8 mouse cellular contexts compared by ENCODE assay signal in the genomic region with DNA sequence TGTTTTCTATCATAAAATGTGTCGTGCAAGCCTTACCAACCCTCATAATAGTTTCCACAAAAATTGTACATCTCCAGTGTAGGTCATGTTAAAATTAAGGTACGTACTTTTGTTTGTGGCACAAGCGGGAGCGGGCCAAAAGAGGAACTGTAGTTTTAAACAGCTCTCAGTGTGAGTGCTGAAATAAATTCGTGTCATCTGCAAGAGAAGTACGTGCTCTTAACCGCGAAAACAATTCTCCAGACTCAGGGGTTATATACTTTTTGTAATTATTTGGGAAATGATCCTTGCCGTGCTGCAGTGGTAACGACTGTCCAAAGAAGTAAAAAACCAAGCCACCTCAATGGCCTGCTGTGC. TPM values are rescaled to one million over a fixed set of nuclear protein-coding genes. Genes with fewer than 3 reads are reported as not detected.
A peak's percentile ranks its signal among the peaks of the same experiment; 100 is the strongest.
DNase-seq lines count a peak whose midpoint lies in the region; ATAC-seq lines count a peak whose summit lies in the region.

No protein-coding gene starts in this region.

- intact Hi-C loops in left cerebral cortex, postnatal 14 days (cut with DNase I) = loop anchor here (10.0 kb wide), 1 partner anchor 140 kb away; a partner anchor contains a TSS

- peaks cover 16% of the 10 kb centered on the region; the same call in 1 of the 2 replicates for H3K36me3 ChIP-seq in kidney, embryonic 14.5 days (ENCODE audit: control insufficient read depth, insufficient read depth, low read length)
- peaks cover 17% of the 10 kb centered on the region for H3K36me3 ChIP-seq in hindbrain, embryonic 15.5 days
- peaks cover 11% of the 10 kb centered on the region; the same call in 1 of the 2 replicates for H3K36me3 ChIP-seq in midbrain, embryonic 14.5 days (ENCODE audit: control insufficient read depth, insufficient read depth, low read length)

- H3K4me2 ChIP-seq in kidney, embryonic 14.5 days (replicated peaks; ENCODE audit: low read depth, low read length) = peak overlapping the region; percentile 60
- H3K4me2 ChIP-seq in hindbrain, embryonic 15.5 days = peak overlapping the region; percentile 74
- peak overlapping the region; percentile 68 for H3K4me2 ChIP-seq in midbrain, embryonic 14.5 days (ENCODE audit: low read length)

- H3K27ac ChIP-seq in kidney, embryonic 14.5 days (ENCODE audit: low read depth, low read length) = peak overlapping the region; percentile 47; the same call in 1 of the 2 replicates
- H3K27ac ChIP-seq in brown adipose tissue, adult 24 weeks (replicated peaks; ENCODE audit: low read depth, low read length) = peak overlapping the region; percentile 44; the same call in 1 of the 2 replicates
- H3K27ac ChIP-seq in hindbrain, embryonic 15.5 days (replicated peaks) = peak overlapping the region; percentile 74; the same call in 1 of the 2 replicates
- 0 out of 2 replicates have a peak overlapping the region, but pooled peaks have one; percentile 45 for H3K27ac ChIP-seq in midbrain, embryonic 14.5 days (replicated peaks; ENCODE audit: low read depth, low read length)

- no peak for DNase-seq in kidney, postnatal 36 days
- no peak for DNase-seq in midbrain, embryonic 14.5 days
- DNase-seq in ovary, postnatal 14 days (ENCODE audit: low spot score) = no peak
- DNase-seq in left cerebral cortex, postnatal 14 days (ENCODE audit: low spot score in 2 of 2) = no peak

- H3K9ac ChIP-seq in kidney, embryonic 14.5 days (ENCODE audit: low read depth, low read length) = peak overlapping the region; percentile 66
- peak overlapping the region; percentile 32 for H3K9ac ChIP-seq in hindbrain, embryonic 15.5 days
- peak overlapping the region; percentile 52 for H3K9ac ChIP-seq in midbrain, embryonic 14.5 days (replicated peaks; ENCODE audit: low read length)

- no peaks in the 10 kb centered on the region for H3K27me3 ChIP-seq in kidney, embryonic 14.5 days (ENCODE audit: control insufficient read depth, insufficient read depth, low read length)
- no peaks in the 10 kb centered on the region for H3K27me3 ChIP-seq in hindbrain, embryonic 15.5 days
- H3K27me3 ChIP-seq in midbrain, embryonic 14.5 days (ENCODE audit: control insufficient read depth, insufficient read depth, low read length) = no peaks in the 10 kb centered on the region

- no peaks in the 10 kb centered on the region for H3K9me3 ChIP-seq in kidney, embryonic 14.5 days (ENCODE audit: control insufficient read depth, low read length)
- H3K9me3 ChIP-seq in hindbrain, embryonic 15.5 days = no peaks in the 10 kb centered on the region
- no peaks in the 10 kb centered on the region for H3K9me3 ChIP-seq in midbrain, embryonic 14.5 days (ENCODE audit: control insufficient read depth, low read length)

- ATAC-seq in kidney, embryonic 14.5 days (ENCODE audit: low FRiP score, low TSS enrichment) = 0 out of 2 replicates have a peak, but pooled peaks have one; percentile 0
- ATAC-seq in hindbrain, embryonic 15.5 days (ENCODE audit: low FRiP score, low read depth) = no peak
- no peak for ATAC-seq in midbrain, embryonic 14.5 days (ENCODE audit: low FRiP score, low TSS enrichment)
- no peak for ATAC-seq in inflammation-experienced regulatory T-cells, adult 6 months

- H3K4me1 ChIP-seq in kidney, embryonic 14.5 days (ENCODE audit: control insufficient read depth, insufficient read depth, low read length) = peaks cover 5% of the 10 kb centered on the region
- no peaks in the 10 kb centered on the region for H3K4me1 ChIP-seq in brown adipose tissue, adult 24 weeks (ENCODE audit: control insufficient read depth, insufficient read depth, insufficient read length, low read length)
- peaks cover 9% of the 10 kb centered on the region for H3K4me1 ChIP-seq in hindbrain, embryonic 15.5 days (replicated peaks)
- no peaks in the 10 kb centered on the region for H3K4me1 ChIP-seq in midbrain, embryonic 14.5 days (ENCODE audit: control insufficient read depth, insufficient read depth, low read length)

- 25% methylated on average over 10 of the region's 10 CpGs for WGBS in kidney, embryonic 14.5 days
- 29% methylated on average over 10 of the region's 10 CpGs for WGBS in hindbrain, embryonic 15.5 days
- 27% methylated on average over 10 of the region's 10 CpGs for WGBS in midbrain, embryonic 14.5 days

- peak overlapping the region; percentile 68 for H3K4me3 ChIP-seq in kidney, embryonic 14.5 days (ENCODE audit: low read length)
- peak overlapping the region; percentile 66 for H3K4me3 ChIP-seq in brown adipose tissue, adult 24 weeks (ENCODE audit: insufficient read depth, low read depth, low read length)
- H3K4me3 ChIP-seq in hindbrain, embryonic 15.5 days = peak overlapping the region; percentile 51
- peak overlapping the region; percentile 40 for H3K4me3 ChIP-seq in midbrain, embryonic 14.5 days (replicated peaks; ENCODE audit: low read depth, low read length)

RNA-seq across cellular contexts. Expression of a gene that starts 0.5 kb away (rescaled TPM):
- 36.0 and 41.2 TPM in 2 replicates for polyA plus RNA-seq in kidney, embryonic 14.5 days (2014; fragmentation: Nextera tagmentation; extraction: Ambion mirVana)
- polyA plus RNA-seq in brown adipose tissue, adult 24 weeks (2012; ENCODE audit: insufficient read depth, insufficient read length, missing spikeins) = 45.5 and 67.5 TPM in 2 replicates
- polyA plus RNA-seq in hindbrain, embryonic 15.5 days (2015; fragmentation: Nextera tagmentation; extraction: Ambion mirVana) = 9.8 and 11.8 TPM in 2 replicates
- 11.1 and 12.8 TPM in 2 replicates for polyA plus RNA-seq in midbrain, embryonic 14.5 days (2014; fragmentation: Nextera tagmentation; extraction: Ambion mirVana)
- polyA plus RNA-seq in inflammation-experienced regulatory T-cells, adult 6 months (2017; shearing (Covaris generic)) = 10 to 100 TPM; 41.2 to 47.8 (median 47.3) TPM
- total RNA-seq in left cerebral cortex, postnatal 14 days (2021) = 1 to 10 TPM; 2.6 to 4.0 TPM

RNA-seq across cellular contexts. Expression of a gene that starts 11.9 kb away (rescaled TPM):
- 45.5 and 48.7 TPM in 2 replicates for polyA plus RNA-seq in kidney, embryonic 14.5 days (2014; fragmentation: Nextera tagmentation; extraction: Ambion mirVana)
- polyA plus RNA-seq in brown adipose tissue, adult 24 weeks (2012; ENCODE audit: insufficient read depth, insufficient read length, missing spikeins) = 51.4 and 54.4 TPM in 2 replicates
- polyA plus RNA-seq in hindbrain, embryonic 15.5 days (2015; fragmentation: Nextera tagmentation; extraction: Ambion mirVana) = 41.8 and 44.8 TPM in 2 replicates
- polyA plus RNA-seq in midbrain, embryonic 14.5 days (2014; fragmentation: Nextera tagmentation; extraction: Ambion mirVana) = 36.1 and 42.0 TPM in 2 replicates
- 10 to 100 TPM; 54.9 to 68.0 (median 59.2) TPM for polyA plus RNA-seq in inflammation-experienced regulatory T-cells, adult 6 months (2017; shearing (Covaris generic))
- 10 to 100 TPM; 33.0 to 41.8 TPM for total RNA-seq in left cerebral cortex, postnatal 14 days (2021)

RNA-seq across cellular contexts. Expression of a gene that starts 33.4 kb away (rescaled TPM):
- 0.27 and 0.53 TPM in 2 replicates for polyA plus RNA-seq in kidney, embryonic 14.5 days (2014; fragmentation: Nextera tagmentation; extraction: Ambion mirVana)
- not detected in 2 replicates for polyA plus RNA-seq in brown adipose tissue, adult 24 weeks (2012; ENCODE audit: insufficient read depth, insufficient read length, missing spikeins)
- polyA plus RNA-seq in hindbrain, embryonic 15.5 days (2015; fragmentation: Nextera tagmentation; extraction: Ambion mirVana) = 0.08 and 0.29 TPM in 2 replicates
- 0.12 and 0.16 TPM in 2 replicates for polyA plus RNA-seq in midbrain, embryonic 14.5 days (2014; fragmentation: Nextera tagmentation; extraction: Ambion mirVana)
- 1 to 10 TPM in 2 of 3 experiments, under 1 TPM in 1; 0.69 to 1.8 (median 1.4) TPM for polyA plus RNA-seq in inflammation-experienced regulatory T-cells, adult 6 months (2017; shearing (Covaris generic))
- total RNA-seq in left cerebral cortex, postnatal 14 days (2021) = under 1 TPM; 0.15 to 0.48 TPM

RNA-seq across cellular contexts. Expression of a gene that starts 33.6 kb away (rescaled TPM):
- 1,394 and 1,989 TPM in 2 replicates for polyA plus RNA-seq in kidney, embryonic 14.5 days (2014; fragmentation: Nextera tagmentation; extraction: Ambion mirVana)
- polyA plus RNA-seq in brown adipose tissue, adult 24 weeks (2012; ENCODE audit: insufficient read depth, insufficient read length, missing spikeins) = 581 and 723 TPM in 2 replicates
- polyA plus RNA-seq in hindbrain, embryonic 15.5 days (2015; fragmentation: Nextera tagmentation; extraction: Ambion mirVana) = 526 and 577 TPM in 2 replicates
- polyA plus RNA-seq in midbrain, embryonic 14.5 days (2014; fragmentation: Nextera tagmentation; extraction: Ambion mirVana) = 695 and 718 TPM in 2 replicates
- 1,000 to 10,000 TPM in 2 of 3 experiments, 100 to 1,000 TPM in 1; 892 to 1,752 (median 1,284) TPM for polyA plus RNA-seq in inflammation-experienced regulatory T-cells, adult 6 months (2017; shearing (Covaris generic))
- 100 to 1,000 TPM; 405 to 423 TPM for total RNA-seq in left cerebral cortex, postnatal 14 days (2021)
